Mouse (Mus musculus): ENCODE data around the gene Brd1.

GRCm38 (mm10) chr15:88738466-88738865 is 4.4 kb upstream of the Brd1 start:
- TF ChIP-seq EP300 (IDR thresholded peaks at IDR 0.05; ENCODE audit: low read depth) (no peak), CTCF (IDR thresholded peaks at IDR 0.05; ENCODE audit: low read depth) (no peak)
